Mouse (Mus musculus): ENCODE data around the gene Polr3gl.
A peak's percentile ranks its signal among the peaks of the same experiment; 100 is the strongest.
"Not testable (repeated sequence)": the region's sequence is repeated elsewhere in the genome, so short reads cannot be mapped to it uniquely, and the experiment has no call there.

Gene Polr3gl

GRCm38 (mm10) chr3:96593790-96594560 lies at the start of gene Polr3gl:
Gene Polr3gl (minus strand): TSS chr3:96594181.
- DNase-seq (ENCODE audit: low spot score), result peak; percentile 95

DNA sequence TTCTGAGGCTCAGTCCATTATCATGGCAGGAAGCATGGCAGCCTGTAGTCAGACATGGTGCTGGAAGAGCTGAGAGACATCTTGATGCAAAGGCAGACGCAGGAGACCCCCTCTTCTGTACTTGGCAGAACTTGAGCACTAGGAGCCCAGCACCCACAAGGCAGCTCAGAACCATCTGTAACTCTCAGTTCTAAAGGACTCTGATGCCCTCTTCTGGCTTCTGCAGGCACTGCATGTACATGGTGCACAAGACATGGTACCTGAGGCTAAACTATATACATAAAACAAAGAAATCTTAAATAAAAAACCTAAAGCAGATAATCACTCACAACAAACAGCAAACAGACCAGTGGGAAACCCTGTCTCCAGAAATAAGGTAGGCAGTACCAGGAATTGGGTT lies 45.2 kb upstream of the Polr3gl start:
- peak; percentile 68 for DNase-seq (ENCODE audit: low spot score)

- no peak for DNase-seq (ENCODE audit: low spot score)
Measured at GRCm38 (mm10) chr3:96636448-96636847, 42.5 kb upstream of the Polr3gl start.

DNA sequence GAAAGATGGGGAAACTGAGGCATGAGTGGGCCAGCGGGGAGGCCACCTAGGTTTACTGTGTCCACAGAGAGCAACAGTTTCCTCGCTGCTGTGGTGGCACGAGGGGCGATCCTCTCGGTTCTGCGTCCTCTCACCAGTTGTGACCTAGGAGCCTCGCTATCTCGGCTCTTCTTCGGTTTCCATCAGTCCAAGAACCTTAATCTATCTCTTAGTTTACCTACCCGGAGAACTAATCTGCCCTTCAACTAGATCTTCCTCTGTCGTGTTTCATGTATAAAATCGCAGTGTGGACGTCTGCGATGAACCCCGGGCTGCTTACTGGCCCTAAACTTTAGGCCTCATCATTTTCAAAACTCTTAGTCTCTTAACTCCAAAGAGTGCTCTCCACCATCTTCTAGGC lies 41.9 kb upstream of the Polr3gl start:
- DNase-seq (ENCODE audit: low spot score), result no peak

DNA sequence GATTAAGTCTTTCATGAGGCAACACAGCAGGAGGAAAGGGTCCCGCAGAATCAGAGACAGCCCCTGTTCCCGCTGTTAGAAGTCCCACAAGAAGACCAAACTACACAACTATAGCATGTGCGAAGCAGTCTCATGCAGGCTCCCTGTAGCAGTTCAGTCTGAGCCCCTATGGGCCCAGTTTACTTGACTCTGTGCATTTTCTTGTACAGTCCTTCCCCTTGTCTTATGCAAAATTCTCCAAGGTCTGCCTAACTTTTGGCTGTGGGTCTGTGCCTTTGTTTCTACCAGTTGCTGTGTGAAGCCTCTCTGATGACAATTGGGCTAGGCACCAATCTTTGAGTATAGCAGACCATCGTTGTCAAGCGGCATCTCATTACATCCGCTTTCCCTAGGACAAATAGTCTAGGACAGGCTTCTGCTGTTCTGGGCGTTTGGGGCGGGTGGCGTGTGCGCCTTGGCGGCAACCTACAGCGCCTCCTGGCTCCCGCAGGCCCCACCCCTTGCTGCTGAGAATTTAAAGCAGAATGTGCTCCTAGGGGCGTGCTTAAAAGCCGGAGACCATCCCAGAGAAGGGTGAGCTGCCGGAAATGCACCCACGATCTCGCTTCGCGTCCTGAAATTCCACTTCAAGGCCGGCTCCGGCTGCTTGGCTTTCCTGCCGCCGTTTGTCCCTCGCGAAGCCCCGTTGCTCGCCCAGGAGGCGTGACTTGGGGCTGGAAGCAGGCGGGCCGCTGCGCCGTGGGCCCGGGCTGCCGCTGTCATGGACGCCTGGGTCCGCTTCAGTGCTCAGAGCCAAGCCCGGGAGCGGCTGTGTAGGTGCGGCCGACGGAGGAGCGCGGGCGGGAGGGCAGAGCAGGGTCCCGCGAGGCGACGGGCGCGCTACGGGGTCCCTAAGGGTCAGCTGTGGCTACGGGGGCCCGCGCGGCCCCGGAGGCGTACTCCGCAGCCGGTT lies 41.2 kb upstream of the Polr3gl start, which contains the start of the genes Pex11b and Gm42957:
TSS of gene Pex11b (plus strand) at position 449 of the 952 bp plus-strand sequence.
TSS of gene Gm42957 (plus strand) at position 547 of the 952 bp plus-strand sequence.
- DNase-seq (ENCODE audit: low spot score), result peak; percentile 90

- DNase-seq (ENCODE audit: low spot score), result no peak
Measured at GRCm38 (mm10) chr3:96634015-96634414, 40.0 kb upstream of the Polr3gl start.

DNA sequence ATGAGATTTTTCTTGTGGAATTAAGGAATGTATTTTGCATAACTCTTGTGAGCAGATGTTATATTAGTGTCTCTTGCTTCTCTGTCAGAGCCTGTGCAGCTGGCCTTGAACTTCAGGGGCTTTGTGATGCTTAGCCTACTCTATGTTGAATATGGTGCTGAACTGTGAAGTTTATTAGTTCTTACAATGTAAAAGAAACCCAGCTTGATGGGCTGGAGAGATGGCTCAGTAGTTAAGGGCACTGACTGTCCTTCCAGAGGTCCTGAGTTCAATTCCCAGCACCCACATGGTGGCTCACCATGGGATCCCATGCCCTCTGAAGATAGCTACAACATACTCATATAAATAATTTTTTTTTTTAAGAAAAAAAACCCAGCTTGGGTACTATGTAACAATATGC lies 38.1 kb upstream of the Polr3gl start:
- DNase-seq (ENCODE audit: low spot score), result no peak

- DNase-seq (ENCODE audit: low spot score), result peak; percentile 96
Measured at GRCm38 (mm10) chr3:96629729-96630600, 36.0 kb upstream of the Polr3gl start, which contains the start of gene Rbm8a. Gene Rbm8a (plus strand): TSS chr3:96629933.

DNA sequence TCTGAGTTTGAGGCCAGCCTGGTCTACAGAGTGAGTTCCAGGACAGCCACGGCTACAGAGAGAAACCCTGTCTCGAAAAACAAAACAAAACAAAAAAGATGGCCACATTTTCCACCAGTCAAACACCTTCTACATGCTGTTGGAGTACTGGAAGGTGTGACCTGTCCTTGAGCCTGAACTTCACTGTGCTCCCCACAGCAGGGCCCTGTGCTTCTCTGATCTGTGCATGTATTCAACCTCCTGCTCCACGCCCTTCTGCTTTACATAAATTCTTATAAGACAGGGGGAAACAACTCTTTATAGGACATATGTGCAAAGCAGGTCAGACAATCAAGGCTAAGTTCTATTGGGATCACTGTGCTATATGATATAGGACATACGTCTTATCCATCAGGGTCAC lies 29.2 kb upstream of the Polr3gl start:
- no peak for DNase-seq (ENCODE audit: low spot score)

DNA sequence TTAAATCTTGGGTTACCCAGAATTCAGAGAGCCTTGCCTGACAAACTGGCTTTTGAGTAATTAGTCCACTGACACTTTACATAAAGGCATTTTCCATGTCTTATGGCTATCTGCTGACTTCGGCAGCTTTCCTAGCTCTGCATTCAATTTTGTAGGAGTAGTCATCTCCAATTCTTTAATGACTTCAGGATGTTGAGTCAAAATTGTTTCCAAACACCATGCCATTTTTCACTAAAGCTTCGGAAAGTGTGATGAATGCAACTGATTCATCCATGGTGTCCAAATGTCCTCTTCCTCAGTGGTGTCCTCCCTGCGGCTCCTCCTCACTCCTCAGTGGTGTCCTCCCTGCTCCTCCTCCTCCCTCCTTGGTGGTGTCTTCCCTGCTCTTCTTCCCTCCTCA lies 24.0 kb upstream of the Polr3gl start:
- DNase-seq (ENCODE audit: low spot score), result no peak

GRCm38 (mm10) chr3:96606618-96607017 lies 12.6 kb upstream of the Polr3gl start:
- no peak for DNase-seq (ENCODE audit: low spot score)

DNA sequence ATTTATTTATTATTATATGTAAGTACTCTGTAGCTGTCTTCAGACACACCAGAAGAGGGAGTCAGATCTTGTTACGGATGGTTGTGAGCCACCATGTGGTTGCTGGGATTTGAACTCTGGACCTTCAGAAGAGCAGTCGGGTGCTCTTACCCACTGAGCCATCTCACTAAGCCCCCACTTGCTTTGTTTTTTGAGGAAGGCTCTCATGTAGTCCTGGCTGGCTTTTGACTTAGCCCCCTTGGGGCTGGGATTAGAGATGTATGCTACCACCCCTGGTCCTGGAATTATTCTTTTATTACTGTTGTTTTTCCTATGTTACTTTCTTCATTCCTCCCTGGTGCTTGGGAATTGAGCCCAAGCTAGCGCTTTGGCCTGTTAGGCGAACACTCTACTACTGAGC lies 12.0 kb upstream of the Polr3gl start:
- not testable (repeated sequence) for DNase-seq (ENCODE audit: low spot score)

DNA sequence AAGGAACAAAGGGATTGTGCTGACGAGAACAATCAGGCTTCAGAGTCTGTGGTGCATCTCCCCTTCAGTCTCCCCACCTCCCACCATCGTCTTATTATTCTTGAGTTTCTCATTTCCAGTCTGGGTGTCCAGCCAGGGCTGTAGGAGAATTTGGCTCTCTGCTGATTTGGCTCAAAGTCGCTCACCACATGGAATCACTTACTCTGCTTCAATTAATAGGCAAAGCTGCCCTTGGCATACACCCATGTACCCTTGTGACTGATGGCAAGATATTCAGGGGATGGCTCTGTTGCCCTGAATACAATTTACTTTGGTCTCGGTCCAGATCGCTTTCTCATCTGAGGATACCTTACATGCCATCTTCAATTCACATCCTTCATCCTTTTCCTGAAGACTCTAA lies 9.3 kb upstream of the Polr3gl start:
- no peak for DNase-seq (ENCODE audit: low spot score)

GRCm38 (mm10) chr3:96602704-96603084 lies 8.7 kb upstream of the Polr3gl start:
- DNase-seq (ENCODE audit: low spot score), result no peak

- peak; percentile 51 for DNase-seq (ENCODE audit: low spot score)
Measured at GRCm38 (mm10) chr3:96601941-96602703, 8.1 kb upstream of the Polr3gl start.

DNA sequence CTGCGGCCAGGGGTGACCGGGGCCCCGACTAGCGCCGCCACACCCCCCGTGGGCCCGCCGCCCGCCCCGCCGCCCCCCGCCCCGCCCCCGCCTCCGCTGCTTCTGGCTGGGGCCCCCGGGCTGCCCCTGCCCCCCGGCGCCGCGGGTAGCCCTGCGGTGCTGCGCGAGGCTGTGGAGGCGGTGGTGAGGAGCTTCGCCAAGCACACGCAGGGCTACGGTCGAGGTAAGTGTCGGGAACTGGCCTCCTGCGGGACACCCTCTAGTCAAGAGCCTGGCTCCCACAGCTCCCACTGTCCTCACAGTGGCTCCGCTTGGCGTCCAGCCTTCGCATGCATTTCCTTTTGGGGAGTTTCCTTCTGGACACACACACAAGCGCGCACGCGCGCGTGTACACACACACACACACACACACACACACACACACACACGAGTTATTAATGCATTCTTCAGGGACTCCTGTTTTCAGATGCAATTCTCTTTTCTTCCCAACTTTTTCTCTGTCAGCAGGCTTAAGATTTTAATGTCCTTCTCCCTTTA lies 7.3 kb upstream of the Polr3gl start:
- peak; percentile 79 for DNase-seq (ENCODE audit: low spot score)

DNA sequence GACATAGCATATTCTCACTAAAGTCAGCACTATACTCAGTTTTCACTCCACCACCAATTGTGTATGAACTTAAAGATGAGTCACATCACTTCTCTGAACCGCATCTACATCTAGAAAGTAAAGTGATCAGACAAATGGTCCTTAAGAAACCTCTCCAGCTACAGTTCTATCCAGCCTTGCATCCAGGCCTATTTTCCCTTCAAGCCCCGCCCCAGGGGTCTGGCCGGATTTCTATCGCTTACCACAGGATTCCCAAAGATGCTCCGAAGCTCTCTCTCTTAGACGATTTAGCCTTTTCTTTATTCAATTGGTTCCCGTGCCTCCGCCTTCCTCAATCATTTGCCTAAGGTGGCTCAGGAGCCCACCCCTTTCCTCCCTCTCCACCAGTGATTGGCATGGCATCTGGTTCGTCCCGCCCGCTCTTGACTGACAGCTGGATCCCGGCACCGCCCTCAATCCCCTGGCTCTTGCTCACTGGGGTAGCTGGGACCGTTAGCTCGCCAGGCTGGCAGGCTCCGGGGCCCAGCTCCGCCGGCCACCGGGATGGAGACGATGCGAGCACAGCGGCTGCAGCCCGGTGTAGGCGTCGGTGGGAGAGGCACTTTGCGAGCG lies 6.8 kb upstream of the Polr3gl start, which contains the start of gene Lix1l:
TSS of gene Lix1l (plus strand) at position 511 of the 612 bp plus-strand sequence.
- DNase-seq (ENCODE audit: low spot score), result peak; percentile 91

- DNase-seq (ENCODE audit: low spot score), result no peak
Measured at GRCm38 (mm10) chr3:96599411-96599810, 5.4 kb upstream of the Polr3gl start.

- no peak for DNase-seq (ENCODE audit: low spot score)
Measured at GRCm38 (mm10) chr3:96599069-96599393, 5.0 kb upstream of the Polr3gl start.
